Mouse (Mus musculus) E14TG2a.4 (cell line): Measurements from ENCODE around the gene Slc37a4.

Experiments
- CTCF ChIP-seq: conservative IDR thresholded peaks from 2 replicates; pipeline ENCODE4 v1.5.1; 2014; ENCODE audit warnings: low read length
- NANOG ChIP-seq: IDR thresholded peaks from 2 replicates; pipeline ENCODE4 v1.6.1; 2014; ENCODE audit warnings: borderline replicate concordance, low read length, mixed read lengths

GRCm38 (mm10) chr9:44412306-44412705 lies 15.7 kb downstream of the Slc37a4 start:
- TF ChIP-seq CTCF (no peak), NANOG (no peak)
